Mouse (Mus musculus) spleen, adult 12 weeks (tissue): Measurements from ENCODE around the gene Galnt18.

ENCODE experiments used
- DNase-seq: peaks from one replicate; pipeline ENCODE4 v3.0.0; 2022; ENCODE audit warnings: low spot score

The Galnt18 gene

DNA sequence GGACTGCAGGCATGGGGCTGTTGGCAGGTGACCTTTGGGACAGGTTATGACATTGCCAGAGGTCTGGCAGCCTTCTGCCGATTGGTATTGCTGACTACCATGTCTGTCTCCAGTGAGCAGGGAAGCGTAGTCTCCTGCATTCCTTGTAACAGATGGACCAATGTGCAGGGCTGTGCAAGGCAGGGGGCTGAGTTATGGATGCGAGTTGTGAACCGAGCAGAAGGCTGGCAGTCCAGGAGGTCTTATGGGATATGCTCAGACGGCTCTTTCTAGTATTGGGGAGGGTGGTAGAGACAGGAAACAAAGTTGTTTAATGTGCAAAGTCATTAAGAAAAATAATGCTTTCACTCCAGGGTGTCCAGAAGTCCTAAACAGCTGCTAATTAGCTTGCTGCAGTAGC is 312.1 kb downstream of the Galnt18 start:
- no peak for DNase-seq

DNA sequence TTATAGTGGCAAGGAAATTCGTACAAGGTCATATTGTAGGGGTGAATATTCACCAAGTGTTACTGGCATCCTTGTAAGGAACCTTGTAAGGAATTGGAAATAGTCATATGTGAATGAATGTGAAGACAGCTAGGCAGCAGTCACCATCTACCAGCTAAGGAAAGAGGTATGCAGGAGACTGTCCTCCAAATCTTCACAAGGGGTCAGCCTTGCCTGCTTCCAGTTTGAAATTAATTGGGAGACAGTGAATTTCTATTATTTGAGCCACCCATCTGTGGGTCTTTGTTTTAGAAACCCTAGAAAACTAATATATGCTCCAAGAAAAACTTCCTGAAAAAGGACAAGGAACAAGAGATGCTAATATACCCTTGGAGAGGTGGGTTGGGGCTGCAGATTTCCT is 313.1 kb downstream of the Galnt18 start:
- DNase-seq, result no peak

DNA sequence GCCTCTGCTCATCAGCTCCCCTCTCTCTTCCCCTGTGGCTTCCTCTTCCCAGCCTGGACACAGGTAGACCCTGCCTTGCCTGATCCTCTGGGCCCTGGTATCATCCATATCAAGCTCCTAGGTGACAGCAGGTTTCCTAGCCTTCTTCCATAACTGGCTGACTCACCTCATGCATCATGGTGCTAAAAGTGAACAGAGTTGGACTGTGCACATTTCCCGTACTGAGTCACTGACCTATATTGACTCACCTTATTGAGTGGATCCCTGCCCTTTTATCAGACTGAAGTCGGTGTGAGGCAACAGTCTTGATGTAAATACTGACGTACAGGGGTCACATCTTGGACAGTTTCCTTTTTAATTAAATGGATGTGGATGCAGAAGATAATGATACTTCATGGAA is 313.7 kb downstream of the Galnt18 start:
- DNase-seq, result no peak

DNA sequence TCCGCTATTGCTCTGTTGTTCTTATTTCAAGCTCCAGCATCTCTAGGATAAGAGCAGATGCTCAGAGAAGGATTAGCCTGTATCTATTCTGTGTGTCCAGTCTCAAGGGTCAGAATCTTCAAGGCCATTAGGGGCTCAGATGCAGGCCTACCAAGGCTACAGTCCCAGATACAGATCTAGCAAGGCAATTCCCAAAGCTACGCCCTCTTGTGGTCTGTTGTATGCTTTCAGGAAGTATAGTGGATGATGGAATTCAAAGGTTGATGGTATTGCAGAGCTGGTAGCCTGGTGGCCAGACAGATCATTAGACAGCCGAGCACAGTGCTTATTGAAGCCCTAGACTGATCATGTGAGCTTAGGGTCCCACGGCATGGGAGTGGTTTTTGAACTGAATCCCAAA is 320.1 kb downstream of the Galnt18 start:
- DNase-seq, result no peak

DNA sequence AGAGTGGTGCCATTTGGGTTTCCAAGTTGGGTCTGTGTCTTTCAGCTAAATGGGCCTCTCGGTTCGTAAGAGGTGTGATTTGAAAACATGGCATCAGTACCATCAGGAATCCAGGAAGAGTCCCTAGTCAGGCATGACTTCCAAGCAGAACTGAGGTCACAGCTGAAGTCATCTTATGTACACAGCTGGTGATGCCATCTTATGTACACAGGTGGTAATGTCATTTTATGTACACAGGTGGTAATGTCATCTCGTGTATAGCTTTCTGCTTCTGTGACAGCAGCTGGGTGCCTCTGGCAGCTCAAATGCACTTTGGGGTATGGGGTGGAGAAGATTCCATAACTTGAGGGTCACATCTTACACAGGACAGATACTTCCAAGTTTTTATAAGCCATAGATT is 323.8 kb downstream of the Galnt18 start:
- DNase-seq, result no peak

DNA sequence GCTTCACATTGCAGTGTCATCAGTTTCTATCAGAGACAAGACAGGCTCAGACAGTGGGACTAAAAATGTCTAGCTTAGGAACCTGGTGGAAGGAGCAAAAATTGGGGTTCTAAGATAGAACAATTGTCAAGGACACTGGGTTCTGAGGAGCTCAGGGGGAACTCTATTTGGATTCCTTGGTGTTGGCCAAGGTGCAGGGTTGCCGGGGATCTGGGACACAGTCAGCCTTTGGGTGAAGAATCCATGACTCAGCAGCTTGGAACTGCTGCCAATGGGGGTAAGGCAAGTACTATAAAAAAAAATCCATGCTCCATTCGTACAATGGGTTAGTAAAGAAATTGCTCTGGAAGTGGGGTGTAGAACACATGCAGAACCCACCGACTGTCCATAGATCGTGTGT is 324.2 kb downstream of the Galnt18 start:
- DNase-seq, result no peak

DNA sequence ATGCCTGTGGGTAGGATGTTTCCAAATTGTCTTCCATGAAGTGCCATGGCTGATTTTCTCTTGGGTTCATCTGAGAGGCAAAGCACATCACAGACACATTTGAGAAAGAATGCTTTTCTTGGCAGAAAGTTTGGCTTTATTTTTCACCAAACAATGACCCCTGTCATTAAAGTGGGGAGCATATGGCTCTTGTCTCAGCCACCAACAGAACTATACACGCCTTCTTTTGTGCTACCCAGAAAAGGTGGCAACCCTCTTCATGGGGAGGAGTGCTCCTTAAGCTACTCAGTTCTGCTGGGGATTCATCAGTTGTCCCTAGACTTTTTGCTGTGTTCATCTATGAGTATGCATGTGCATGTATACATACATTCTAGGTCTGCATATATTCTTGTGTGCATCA is 327.8 kb downstream of the Galnt18 start:
- no peak for DNase-seq

DNA sequence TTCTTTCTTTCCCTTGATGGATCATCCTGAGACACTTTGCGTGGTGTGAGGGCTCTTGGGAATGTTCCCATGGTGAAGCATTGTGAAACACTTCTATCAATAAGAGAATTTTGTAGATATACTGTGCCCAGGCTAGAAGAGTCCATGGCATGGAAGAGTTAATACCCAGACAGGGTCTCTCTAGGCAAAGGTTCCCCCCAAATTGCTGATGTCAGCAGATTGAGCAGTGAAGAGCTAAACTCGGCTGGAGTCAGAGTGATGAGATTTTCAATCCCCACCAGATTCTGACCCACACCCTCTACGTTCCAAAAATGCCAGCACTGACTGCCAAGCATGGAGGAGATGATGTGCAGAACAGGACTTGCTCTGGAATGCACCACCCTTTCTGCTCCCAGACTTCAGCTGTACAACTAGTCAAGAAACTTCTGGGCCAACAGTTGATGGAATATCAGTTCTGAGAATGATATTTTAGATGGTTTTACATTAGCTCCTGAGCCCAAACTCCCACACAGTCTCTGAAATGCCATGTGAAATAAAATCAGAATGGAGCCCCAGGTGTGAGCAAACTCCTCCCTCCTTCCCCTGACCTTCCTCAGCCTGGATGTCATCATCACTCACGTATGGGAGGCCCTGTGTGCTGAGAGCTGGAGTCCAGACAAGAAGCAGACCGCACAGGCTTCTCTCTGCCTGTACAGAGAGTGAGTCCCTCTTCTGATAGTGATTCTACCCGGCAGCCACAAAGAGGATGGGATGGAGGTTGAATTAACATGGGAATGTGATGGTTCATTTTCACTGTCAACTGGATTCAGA is 329.3 kb downstream of the Galnt18 start:
- DNase-seq, result no peak

DNA sequence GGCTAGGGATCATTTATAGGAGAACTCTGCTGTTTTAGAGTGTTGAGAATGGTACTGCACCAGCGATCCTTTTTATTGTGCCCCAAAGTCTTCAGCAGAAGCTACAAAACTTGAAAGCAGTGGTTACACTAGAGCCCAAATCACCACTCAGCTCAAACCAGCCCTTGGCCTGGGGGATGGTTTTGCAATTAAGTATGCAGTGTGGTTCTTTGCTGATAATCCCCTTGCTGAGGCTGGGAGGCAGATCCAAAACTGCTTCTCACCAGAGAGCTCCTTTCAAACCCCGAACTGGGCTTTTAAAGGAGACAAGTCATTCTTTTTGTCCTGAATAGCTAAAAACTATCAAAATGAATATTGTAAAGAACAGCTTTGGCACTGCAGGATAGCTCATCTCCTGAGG is 346.6 kb downstream of the Galnt18 start:
- no peak for DNase-seq

DNA sequence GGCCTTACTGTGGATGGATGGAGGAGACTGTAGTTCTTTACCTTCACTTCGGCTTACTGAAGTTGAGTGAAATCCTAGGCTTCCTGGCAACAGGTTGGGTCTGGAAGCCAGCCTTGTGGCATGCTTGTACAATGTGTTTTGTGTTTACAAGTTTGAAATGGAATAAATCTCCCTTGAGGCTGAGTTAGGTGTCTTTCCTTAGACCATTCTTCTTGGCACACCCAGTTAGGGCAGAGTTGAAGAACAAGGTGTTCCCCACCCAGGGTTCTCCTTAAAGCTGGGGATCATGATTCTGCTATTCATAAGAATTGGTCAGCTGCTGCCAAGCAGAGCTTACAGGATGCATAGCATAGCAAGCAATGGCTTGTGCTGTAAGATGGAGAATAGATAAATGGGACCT is 352.4 kb downstream of the Galnt18 start:
- no peak for DNase-seq
